Mouse (Mus musculus): ENCODE measurements around the gene Hoxa7.

GRCm38 (mm10) chr6:52220865-52221310 lies 766 bp downstream of the Hoxa7 start:
- TF ChIP-seq CTCF (IDR thresholded peaks at IDR 0.05; ENCODE audit: low read depth) (no peak), EP300 (optimal IDR thresholded peaks at IDR 0.05) (no peak)
